In genomic region chr11:97524306-97524705, GRCm38 (mm10) we compare ENCODE assay signal across 15 mouse cellular contexts. TPM values are rescaled to one million over a fixed set of nuclear protein-coding genes. Genes with fewer than 3 reads are reported as not detected.
DNase-seq lines count a peak whose midpoint lies in the region; ATAC-seq lines count a peak whose summit lies in the region.
"Had no signal": no experiment of that assay in that cellular context is flagged by ENCODE, and none has a peak within 500 bp of the region (broad histone marks: within the 10 kb centered on the region; RNA-seq: fewer than 3 reads in every experiment).

No protein-coding gene starts in this region.

- H3K4me2 ChIP-seq in forebrain, embryonic 13.5 days: no peak overlapping the region
- H3K4me2 ChIP-seq in midbrain, embryonic 12.5 days (replicated peaks): no peak overlapping the region
- H3K4me2 ChIP-seq: embryonic facial prominence, embryonic 13.5 days; limb, embryonic 13.5 days had no signal

- H3K4me3 ChIP-seq in forebrain, embryonic 13.5 days: no peak overlapping the region
- no peak overlapping the region; the same call in 1 of the 2 replicates for H3K4me3 ChIP-seq in midbrain, embryonic 12.5 days
- H3K4me3 ChIP-seq: embryonic facial prominence, embryonic 13.5 days; limb, embryonic 13.5 days had no signal

- H3K27me3 ChIP-seq in forebrain, embryonic 13.5 days: no peaks in the 10 kb centered on the region
- no peaks in the 10 kb centered on the region for H3K27me3 ChIP-seq in midbrain, embryonic 12.5 days
- H3K27me3 ChIP-seq: embryonic facial prominence, embryonic 13.5 days had no signal

- WGBS in forebrain, embryonic 13.5 days: 56% methylated on average over 9 of the region's 9 CpGs
- WGBS in midbrain, embryonic 12.5 days: 57% methylated on average over 9 of the region's 9 CpGs

- H3K4me1 ChIP-seq in forebrain, embryonic 13.5 days: peaks cover 12% of the 10 kb centered on the region
- H3K4me1 ChIP-seq in midbrain, embryonic 12.5 days: peaks cover 21% of the 10 kb centered on the region

- no peak for ATAC-seq in forebrain, embryonic 13.5 days
- no peak for ATAC-seq in midbrain, embryonic 12.5 days (ENCODE audit: low FRiP score, low read depth)
- ATAC-seq: Patski had no signal

- peak overlapping the region; percentile 21; the same call in 1 of the 2 replicates for H3K27ac ChIP-seq in forebrain, embryonic 13.5 days
- peak overlapping the region; percentile 83 for H3K27ac ChIP-seq in midbrain, embryonic 12.5 days (replicated peaks)
- H3K27ac ChIP-seq: embryonic facial prominence, embryonic 13.5 days; limb, embryonic 13.5 days had no signal

- H3K9me3 ChIP-seq in forebrain, embryonic 13.5 days (replicated peaks): no peaks in the 10 kb centered on the region
- H3K9me3 ChIP-seq in midbrain, embryonic 12.5 days: no peaks in the 10 kb centered on the region
- H3K9me3 ChIP-seq: embryonic facial prominence, embryonic 13.5 days; limb, embryonic 13.5 days had no signal

- H3K9ac ChIP-seq in forebrain, embryonic 13.5 days: no peak overlapping the region
- H3K9ac ChIP-seq in midbrain, embryonic 12.5 days (replicated peaks): no peak overlapping the region
- H3K9ac ChIP-seq: embryonic facial prominence, embryonic 13.5 days; limb, embryonic 13.5 days had no signal

- H3K36me3 ChIP-seq in forebrain, embryonic 13.5 days (ENCODE audit: poor library complexity, severe bottlenecking): peaks cover 89% of the 10 kb centered on the region
- peaks cover 59% of the 10 kb centered on the region for H3K36me3 ChIP-seq in midbrain, embryonic 12.5 days
- H3K36me3 ChIP-seq: limb, embryonic 13.5 days had no signal

- DNase-seq in cerebellum, adult 8-10 months: peak; percentile 35
- no peak for DNase-seq in cerebellum, adult 11-12 months
- peak; percentile 69 for DNase-seq in 3T3-L1 (ENCODE audit: low read depth, low spot score)
- DNase-seq in urinary bladder, postnatal 25 days (ENCODE audit: low spot score): no peak
- no peak for DNase-seq in left cerebral cortex, adult 8-10 months (ENCODE audit: low spot score in 2 of 2)
- no peak for DNase-seq in urinary bladder, postnatal 4 days (ENCODE audit: low spot score in 2 of 2)
- DNase-seq: right cerebral cortex, postnatal 25 days had no signal

RNA-seq across cellular contexts. Expression of gene 4933428G20Rik, which starts 24.2 kb away (rescaled TPM):
- 0.46 and 1.0 TPM in 2 replicates for polyA plus RNA-seq in forebrain, embryonic 13.5 days (2015; fragmentation: Nextera tagmentation; extraction: Ambion mirVana)
- 0.77 and 0.84 TPM in 2 replicates for polyA plus RNA-seq in midbrain, embryonic 12.5 days (2016; fragmentation: Nextera tagmentation; extraction: Ambion mirVana)
- total RNA-seq in left cerebral cortex, adult 8-10 months (2022): not detected
- total RNA-seq: heart, adult 18-20 months; hematopoietic stem cell, adult 5-6 weeks; layer of hippocampus, adult 18-20 months had no signal

RNA-seq across cellular contexts. Expression of gene Srcin1, which starts 51.7 kb away (rescaled TPM):
- polyA plus RNA-seq in forebrain, embryonic 13.5 days (2015; fragmentation: Nextera tagmentation; extraction: Ambion mirVana): 5.6 and 6.4 TPM in 2 replicates
- polyA plus RNA-seq in midbrain, embryonic 12.5 days (2016; fragmentation: Nextera tagmentation; extraction: Ambion mirVana): 6.5 and 7.3 TPM in 2 replicates
- total RNA-seq in left cerebral cortex, adult 8-10 months (2022): 100 to 1,000 TPM; 255 to 270 (median 262) TPM
- total RNA-seq: hematopoietic stem cell, adult 5-6 weeks had no signal

Comparison
In these comparisons a context has a peak if more than half of its experiments do, and no peak if none do; other contexts are left out.
1. DNase-seq: peak in cerebellum, adult 8-10 months (single experiment) and 3T3-L1 (single experiment); none in cerebellum, adult 11-12 months (single experiment), urinary bladder, postnatal 25 days (single experiment), left cerebral cortex, adult 8-10 months (0 of 2) and urinary bladder, postnatal 4 days (0 of 2).